Mouse (Mus musculus) frontal cortex, adult (tissue): ENCODE results near the gene Bag5.

Source experiments
- ATAC-seq: cut with Nextera tagmentation; 2 replicates; pipeline ENCODE4 v1.9.2; 2017; ENCODE audit warnings: mild to moderate bottlenecking, moderate library complexity, mixed read lengths; ENCODE audit not compliant: low TSS enrichment

The Bag5 gene

GRCm38 (mm10) chr12:111698346-111698913, 14.6 kb downstream of the Bag5 start:
- ATAC-seq: no peak

DNA sequence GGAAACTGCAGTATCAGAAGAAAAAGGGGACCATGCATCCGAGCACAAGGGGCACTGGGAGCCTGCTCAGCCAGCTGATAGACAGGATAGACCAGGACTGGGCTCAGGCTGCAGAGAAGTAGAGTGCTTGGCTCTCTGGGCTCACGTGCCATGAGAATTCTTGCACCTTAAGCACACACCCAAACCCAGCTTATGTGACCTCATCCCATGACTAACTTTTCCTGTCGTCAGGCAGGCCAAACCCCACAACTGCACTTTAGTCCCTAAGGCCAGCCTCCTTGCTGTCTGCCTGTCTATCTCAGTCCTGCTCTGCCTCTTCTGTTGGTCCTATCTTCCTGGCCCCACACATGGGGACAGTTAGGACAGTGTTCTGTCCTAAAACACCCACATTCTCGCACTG, 15.3 kb downstream of the Bag5 start:
- ATAC-seq: no peak

DNA sequence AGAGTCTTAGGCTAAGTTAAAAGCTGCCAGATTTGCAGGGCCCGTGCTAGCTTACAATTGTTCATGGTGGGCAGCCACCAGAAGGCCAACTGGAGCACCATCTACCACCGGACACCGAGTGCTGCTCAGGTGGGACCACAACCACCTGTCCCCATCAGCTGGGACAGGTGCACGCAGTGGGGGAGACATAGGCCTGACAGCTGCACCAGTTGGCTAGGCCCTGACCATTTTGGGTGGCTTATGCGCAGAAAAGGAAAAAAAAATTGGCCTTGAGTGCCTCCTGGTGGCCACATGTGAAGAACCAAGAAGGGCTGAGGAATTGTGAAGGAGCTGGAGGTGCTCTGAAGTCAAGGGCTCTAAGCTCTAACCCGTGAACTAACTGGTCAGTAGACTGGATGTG, 16.8 kb downstream of the Bag5 start:
- peak; percentile 22; the same call in 1 of the 2 replicates for ATAC-seq

DNA sequence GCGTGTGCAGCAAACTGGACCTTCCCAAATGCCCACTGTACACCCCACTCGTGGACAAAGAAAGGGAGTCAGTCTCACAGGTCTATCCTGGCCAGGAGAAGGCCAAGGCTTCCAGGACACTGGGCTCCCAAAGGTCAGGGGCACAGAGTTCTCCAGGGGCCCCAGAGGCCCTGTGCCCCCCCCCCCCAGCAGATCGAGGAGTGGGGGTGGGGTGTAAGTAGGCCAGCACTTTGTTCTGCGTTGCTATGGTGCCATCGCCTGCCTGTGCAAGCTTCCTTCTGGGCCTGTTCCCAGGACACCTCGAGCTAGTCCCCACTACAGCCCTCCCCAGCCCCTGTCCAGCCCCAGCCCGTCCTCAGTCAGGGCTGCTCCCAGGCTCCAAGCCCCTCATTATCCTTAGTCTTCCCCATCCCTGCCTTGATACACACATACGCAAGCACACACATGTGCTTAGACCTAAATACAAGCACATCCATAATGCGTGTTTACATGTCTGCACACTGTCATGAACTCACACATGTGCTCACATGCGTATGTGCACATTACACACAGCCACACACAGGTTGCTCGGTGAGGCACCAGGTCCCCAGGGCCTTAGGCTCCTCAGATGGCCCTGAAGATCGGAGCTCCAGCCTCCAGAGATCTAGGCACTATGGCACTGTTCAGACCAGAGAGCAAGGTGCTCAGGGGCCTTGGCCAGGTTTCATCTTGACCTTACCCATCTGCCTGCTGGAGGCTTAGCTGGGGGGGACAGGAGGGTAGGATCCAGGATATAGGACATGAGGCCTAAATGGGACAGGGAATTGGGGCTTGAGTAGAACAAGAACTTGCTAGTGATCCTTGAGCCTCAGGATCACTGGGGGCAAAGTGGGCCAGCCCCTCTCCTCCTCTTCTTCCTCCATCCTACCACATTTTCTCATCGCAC, 17.9 kb downstream of the Bag5 start:
- peak; percentile 29; the same call in 1 of the 2 replicates for ATAC-seq

DNA sequence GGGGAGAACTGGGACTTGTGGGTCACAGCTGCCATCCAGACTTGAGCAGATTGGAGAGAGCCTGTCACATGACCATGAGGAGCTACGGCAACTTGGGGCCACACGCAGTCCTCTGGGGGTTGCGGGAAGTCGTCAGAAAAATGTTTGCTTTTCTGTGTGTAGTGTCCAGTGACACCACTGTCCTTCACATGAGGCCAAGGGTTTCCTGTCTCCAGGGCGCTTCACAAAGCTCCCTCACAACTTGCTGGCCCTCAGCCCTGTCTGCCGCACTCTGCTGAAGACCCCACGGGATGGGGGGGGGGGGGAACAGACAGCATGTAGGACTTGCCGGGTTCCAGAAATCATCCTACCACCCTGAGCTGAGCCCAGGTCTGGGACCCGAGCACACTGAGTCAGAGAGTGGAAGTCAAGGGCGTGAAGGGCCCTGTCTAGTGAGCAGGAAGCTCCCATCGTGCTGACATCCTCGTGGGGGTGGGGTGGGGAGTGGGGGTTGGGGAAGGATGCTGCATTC, 18.7 kb downstream of the Bag5 start:
- ATAC-seq: no peak; the same call in 1 of the 2 replicates

- peak; percentile 32 for ATAC-seq
Observed at GRCm38 (mm10) chr12:111693341-111694270, 19.5 kb downstream of the Bag5 start.

DNA sequence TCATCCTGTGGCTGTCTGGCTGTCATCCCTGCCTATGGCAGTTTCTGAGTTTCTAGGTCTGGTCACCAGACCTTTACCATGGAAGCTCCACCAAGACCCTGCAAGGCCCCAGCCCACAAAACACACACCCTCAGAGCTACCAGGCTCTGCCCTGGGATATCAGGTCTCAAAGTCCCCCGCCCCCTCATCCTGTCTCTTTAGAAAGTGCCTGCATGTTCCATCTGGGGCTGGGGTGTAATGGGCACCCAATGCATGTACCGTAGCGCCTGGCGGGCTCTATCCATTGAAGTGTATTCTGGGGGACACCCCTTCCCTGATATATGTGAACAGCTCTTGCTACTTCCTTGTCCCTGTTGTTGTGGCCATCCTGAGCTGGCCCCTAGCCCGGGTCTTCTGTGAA, 20.2 kb downstream of the Bag5 start:
- no peak for ATAC-seq

GRCm38 (mm10) chr12:111691346-111691872, 21.6 kb downstream of the Bag5 start:
- ATAC-seq: no peak

DNA sequence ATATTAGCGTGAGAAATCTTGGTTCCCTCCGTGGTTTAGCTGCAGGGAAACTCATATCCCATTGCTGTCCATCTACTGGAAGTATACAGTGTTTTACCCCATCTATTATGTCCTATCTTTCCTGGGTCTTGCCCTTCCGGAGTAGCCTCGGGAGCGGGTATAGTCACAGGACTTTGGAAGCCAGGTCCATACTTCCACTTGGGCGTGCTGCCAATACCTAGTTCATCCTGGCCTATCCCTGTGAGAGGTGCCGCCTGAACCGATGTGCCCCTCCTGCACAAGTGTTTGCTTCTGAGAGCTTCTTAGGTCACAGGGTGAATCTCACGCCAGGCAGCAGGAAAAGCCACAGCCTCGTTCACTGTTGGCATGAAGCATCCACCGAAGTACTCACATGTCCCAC, 23.6 kb downstream of the Bag5 start:
- no peak for ATAC-seq

DNA sequence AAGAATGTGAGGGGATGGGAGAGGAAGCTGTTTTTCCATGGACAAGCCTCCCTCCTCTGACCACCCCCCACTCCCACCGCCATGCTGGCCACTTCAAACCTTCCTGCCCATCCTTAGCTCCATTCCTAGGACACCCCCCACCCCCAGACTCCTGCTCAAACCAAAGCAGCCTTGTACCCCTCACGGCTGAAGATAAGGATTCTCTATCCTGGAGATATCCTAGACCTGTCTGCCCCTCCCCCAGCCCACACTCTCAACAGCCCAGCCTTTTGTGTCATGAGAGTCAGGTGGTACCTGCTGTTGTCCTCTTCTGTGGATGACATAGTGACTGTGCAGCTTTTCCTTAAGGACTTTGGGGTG, 25.0 kb downstream of the Bag5 start:
- ATAC-seq: no peak

DNA sequence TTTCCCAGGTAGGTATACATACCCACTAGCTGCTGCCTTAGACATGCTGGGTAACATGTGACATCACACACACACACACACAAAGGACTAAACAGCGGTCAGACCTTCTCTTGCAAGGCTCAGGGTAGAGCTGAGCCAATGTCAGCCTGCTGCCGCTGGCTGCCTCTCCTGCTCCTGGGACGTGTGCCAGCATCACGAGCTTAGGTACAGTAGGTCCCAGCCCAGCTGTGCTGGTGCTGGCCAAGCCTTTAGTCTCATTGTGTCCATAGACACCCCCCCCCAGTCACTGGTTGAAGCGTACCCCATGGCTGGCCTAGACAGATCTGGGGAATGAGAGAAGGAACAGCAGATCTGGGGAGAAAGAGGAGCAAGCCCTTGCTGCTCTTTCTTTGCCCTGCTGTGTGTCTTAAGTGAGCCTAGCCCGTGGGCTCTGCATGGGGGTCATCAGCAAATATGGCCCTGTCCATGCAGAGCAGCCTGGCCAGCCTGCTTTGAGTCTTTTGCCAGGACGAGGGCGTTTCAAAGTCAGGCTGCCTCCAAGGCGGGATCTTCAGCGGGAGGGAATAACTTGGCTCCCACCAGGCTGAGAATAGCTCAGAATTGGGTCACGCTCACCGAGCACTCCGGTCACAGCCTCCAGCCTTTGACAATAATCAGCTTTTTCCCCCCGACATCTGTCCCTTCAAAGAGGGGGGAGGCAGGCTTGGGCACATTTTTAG, 25.5 kb downstream of the Bag5 start:
- peak; percentile 38 for ATAC-seq

GRCm38 (mm10) chr12:111686390-111686789, 26.7 kb downstream of the Bag5 start:
- ATAC-seq: no peak

DNA sequence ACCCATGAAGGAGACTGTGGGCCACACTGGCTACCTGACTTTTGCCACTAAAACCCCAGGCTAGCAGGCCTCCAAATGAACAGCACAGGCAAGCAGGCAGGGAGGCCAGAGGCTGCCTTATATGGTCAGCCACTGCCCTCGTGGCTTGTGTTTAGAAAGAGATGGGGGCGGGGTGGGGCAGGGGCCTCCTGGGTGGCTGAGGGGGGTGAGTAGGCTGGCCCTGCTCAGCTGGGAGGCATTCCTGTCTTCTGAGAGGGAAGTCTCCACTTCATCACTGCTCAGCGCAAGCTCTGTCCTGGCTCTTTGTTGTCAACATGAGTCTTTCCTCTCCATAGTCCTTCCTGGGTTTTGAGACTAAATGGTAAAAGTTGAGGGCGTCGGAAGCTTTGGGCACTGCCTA, 30.3 kb downstream of the Bag5 start:
- no peak for ATAC-seq

- peak; percentile 22 for ATAC-seq
Observed at GRCm38 (mm10) chr12:111682003-111682402, 31.1 kb downstream of the Bag5 start.

- ATAC-seq: peak; percentile 48; the same call in 1 of the 2 replicates
Observed at GRCm38 (mm10) chr12:111681305-111681704, 31.8 kb downstream of the Bag5 start.

DNA sequence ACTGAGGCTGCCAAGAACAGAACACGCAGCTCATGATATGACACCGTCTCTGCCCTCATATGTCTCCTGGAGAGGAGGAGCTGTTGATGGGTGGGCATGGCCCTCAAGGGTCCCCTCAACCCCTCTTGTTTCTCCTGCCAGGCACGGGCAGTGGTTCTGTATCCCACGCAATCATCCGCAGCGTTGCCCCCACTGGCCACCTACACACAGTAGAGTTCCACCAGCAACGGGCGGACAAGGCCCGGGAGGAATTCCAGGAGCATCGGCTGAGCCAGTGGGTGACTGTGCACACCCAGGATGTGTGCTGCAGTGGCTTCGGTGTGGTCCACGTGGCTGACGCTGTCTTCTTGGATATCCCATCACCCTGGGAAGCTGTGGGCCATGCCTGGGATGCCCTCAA, 32.4 kb downstream of the Bag5 start:
- peak; percentile 39; the same call in 1 of the 2 replicates for ATAC-seq

- ATAC-seq: no peak
Observed at GRCm38 (mm10) chr12:111678997-111679396, 34.1 kb downstream of the Bag5 start.

DNA sequence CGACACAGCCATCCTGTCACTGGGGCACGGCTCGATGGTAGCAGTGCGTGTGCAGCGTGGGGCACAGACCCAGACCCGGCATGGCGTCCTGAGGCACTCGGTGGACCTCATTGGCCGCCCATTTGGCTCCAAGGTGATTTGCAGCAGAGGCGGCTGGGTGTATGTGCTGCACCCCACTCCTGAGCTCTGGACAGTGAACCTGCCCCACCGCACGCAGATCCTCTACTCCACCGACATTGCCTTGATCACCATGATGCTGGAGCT, 34.5 kb downstream of the Bag5 start:
- no peak for ATAC-seq

- peak; percentile 54 for ATAC-seq
Observed at GRCm38 (mm10) chr12:111677882-111678669, 35.0 kb downstream of the Bag5 start, which contains the start of gene Trmt61a. Gene Trmt61a, plus strand, starts transcription at chr12:111678105.

GRCm38 (mm10) chr12:111677421-111677820, 35.6 kb downstream of the Bag5 start:
- ATAC-seq: no peak
